Mouse (Mus musculus): ENCODE measurements around the gene Il11. TPM values are rescaled to one million over a fixed set of nuclear protein-coding genes. Genes with fewer than 3 reads are reported as not detected.

Gene Il11
- polyA plus RNA-seq, 1 experiment from 2014 or later: 0.34 TPM

DNA sequence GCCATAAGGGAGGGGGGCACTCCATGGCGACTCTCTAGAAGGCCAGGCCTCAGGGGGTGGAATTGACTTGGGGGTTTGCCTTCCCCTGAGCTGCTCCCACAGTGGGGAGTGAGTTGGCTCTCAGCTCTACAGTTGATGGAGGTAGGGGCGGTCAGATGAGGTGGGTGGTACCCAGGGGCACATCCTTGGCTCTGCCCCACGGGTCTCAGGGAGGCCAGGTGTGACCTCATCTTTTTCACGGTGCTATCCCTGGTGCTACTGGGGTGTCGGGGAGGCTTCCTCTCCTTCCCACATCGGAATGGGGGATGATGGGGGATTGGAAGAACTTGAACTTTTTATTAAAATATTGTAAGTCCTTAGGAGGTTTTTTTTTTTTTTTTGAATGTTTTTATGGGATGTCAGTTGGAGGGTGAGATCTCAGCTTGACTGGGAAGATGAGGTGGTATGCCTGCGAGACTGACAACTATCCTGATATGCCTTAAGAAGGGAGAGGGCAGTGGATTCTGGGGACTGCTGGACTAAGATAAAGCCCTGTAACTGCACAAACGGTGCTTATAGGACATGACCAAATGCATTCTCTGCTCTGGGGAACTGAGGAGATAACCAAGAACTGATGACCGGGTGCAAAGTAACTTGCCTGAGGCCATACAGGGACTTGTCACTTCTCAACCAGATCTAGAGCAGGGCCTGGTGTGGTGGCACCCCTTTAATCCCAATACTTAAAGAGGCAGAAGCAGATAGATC, 35.3 kb downstream of the Il11 start:
- Histone ChIP-seq H3K4me1 (peaks cover 25% of the 10 kb centered on the region), H3K9ac (no peak overlapping the region), H3K27ac (no peak overlapping the region), H3K9me3 (replicated peaks) (no peaks in the 10 kb centered on the region), H3K4me3 (no peak overlapping the region), H3K4me2 (replicated peaks) (no peak overlapping the region), H3K27me3 (0 out of 2 replicates have a peak, but pooled peaks cover 6% of the 10 kb centered on the region), H3K36me3 (peaks cover 35% of the 10 kb centered on the region)
- ATAC-seq (ENCODE audit: low FRiP score): no peak
- WGBS: 80% methylated on average over 9 of the region's 9 CpGs

DNA sequence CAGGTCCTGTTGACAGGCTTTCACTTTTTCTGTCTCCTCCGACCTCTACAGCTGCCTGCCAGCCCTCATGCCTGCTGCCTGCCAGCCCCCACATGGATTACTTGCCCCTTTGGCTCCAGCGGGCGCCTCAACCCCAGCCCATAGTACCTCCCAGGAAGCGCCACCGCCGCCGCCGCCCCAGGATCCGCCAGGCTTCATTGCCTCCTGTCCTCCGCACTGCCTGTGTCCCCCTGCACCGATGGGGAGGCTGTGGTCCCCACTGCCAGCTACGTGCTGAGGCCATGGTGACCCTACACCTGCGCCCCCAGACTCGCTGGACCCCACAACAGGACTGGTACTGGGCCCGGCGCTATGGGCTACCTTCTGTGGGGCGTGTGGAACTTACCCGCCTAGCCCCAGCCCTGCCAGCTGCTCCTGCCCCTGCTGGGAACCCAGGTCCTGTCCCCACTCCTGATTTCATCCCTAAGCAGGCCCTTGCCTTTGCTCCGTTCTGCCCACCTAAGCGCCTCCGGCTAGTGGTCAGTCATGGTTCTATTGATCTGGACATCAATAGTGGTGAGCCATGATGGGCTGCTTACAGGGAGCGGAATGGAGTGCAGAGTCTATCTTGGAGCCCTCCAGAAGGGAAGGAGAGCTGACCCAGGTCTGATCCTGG, 36.2 kb downstream of the Il11 start:
- ATAC-seq (ENCODE audit: low FRiP score): no peak
- WGBS: 87% methylated on average over 22 of the region's 22 CpGs
- Histone ChIP-seq H3K4me3 (no peak overlapping the region), H3K4me1 (peaks cover 25% of the 10 kb centered on the region), H3K36me3 (peaks cover 39% of the 10 kb centered on the region), H3K27ac (no peak overlapping the region), H3K9me3 (replicated peaks) (no peaks in the 10 kb centered on the region), H3K4me2 (replicated peaks) (no peak overlapping the region), H3K27me3 (no peaks in the 10 kb centered on the region), H3K9ac (no peak overlapping the region)

DNA sequence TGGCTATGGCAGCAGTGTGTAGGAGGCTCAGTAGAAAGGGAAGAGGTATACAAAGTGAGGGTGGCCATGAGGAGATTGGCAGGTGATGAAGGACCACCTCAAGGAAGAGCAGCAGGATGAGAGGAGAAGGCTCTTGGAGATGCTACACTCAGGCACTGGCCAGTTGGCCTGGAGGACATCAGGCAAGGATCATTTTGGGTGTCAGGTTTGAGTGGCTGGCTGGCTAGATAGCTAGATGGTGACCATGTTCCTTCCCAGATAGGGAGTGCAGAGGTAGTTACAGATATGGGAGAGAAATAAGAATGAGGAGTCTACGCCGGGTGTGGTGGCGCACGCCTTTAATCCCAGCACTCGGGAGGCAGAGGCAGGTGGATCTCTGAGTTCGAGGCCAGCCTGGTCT, 37.8 kb downstream of the Il11 start:
- Histone ChIP-seq H3K27me3 (no peaks in the 10 kb centered on the region), H3K4me1 (peaks cover 33% of the 10 kb centered on the region), H3K9ac (no peak overlapping the region), H3K27ac (no peak overlapping the region), H3K36me3 (peaks cover 39% of the 10 kb centered on the region), H3K4me3 (no peak overlapping the region), H3K4me2 (replicated peaks) (no peak overlapping the region), H3K9me3 (replicated peaks) (no peaks in the 10 kb centered on the region)
- WGBS: 85% methylated on average over 6 of the region's 6 CpGs
- no peak for ATAC-seq (ENCODE audit: low FRiP score)

DNA sequence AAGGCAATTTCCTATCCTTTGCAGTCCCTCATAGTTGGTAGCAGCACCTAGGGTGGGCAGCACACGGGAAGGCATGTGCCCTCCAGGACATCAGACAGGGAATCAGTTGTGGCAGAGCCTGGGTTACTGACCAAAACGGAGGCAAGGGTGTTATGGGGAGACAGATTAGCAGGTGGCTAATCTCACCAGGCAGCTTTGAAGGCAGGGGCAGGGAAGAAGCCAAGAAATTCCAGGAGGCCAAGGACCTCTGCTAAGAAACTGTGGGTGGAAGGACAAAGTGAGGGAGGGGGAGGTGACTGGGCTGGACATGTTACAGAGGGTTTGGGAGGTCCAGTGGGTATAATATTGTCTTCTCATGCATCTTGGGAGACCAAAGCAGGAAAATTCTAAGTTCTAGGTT, 39.3 kb downstream of the Il11 start:
- no peaks in the 10 kb centered on the region for H3K9me3 ChIP-seq (replicated peaks)
- H3K4me3 ChIP-seq: no peak overlapping the region
- peaks cover 40% of the 10 kb centered on the region for H3K4me1 ChIP-seq
- WGBS: 76% methylated on average over 2 of the region's 2 CpGs
- H3K36me3 ChIP-seq: peaks cover 39% of the 10 kb centered on the region
- no peak for ATAC-seq (ENCODE audit: low FRiP score)
- H3K27me3 ChIP-seq: no peaks in the 10 kb centered on the region
- H3K4me2 ChIP-seq (replicated peaks): no peak overlapping the region
- no peak overlapping the region for H3K27ac ChIP-seq
- H3K9ac ChIP-seq: peak overlapping the region; percentile 19; the same call in 1 of the 2 replicates

DNA sequence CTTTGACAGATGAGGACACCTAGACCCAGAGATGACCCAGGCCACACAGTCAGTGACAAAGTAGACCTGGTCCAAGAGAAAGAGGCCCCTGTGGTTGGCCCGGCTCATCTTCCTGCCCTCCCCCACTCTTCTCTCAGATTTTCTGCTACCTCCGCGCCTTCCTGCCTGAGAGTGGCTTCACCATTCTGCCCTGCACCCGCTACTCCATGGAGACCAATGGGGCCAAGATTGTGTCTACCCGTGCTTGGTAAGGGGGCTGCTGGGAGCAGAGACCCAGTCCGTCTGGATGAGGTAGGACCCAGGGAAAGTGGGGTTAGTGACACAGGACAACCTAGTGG, 40.2 kb downstream of the Il11 start:
- Histone ChIP-seq H3K36me3 (peaks cover 39% of the 10 kb centered on the region), H3K27me3 (no peaks in the 10 kb centered on the region), H3K9ac (no peak overlapping the region), H3K4me2 (replicated peaks) (0 out of 2 replicates have a peak overlapping the region, but pooled peaks have one; percentile 88), H3K27ac (no peak overlapping the region), H3K4me1 (peaks cover 40% of the 10 kb centered on the region), H3K4me3 (no peak overlapping the region), H3K9me3 (replicated peaks) (no peaks in the 10 kb centered on the region)
- no peak for ATAC-seq (ENCODE audit: low FRiP score)
- 75% methylated on average over 6 of the region's 6 CpGs for WGBS

DNA sequence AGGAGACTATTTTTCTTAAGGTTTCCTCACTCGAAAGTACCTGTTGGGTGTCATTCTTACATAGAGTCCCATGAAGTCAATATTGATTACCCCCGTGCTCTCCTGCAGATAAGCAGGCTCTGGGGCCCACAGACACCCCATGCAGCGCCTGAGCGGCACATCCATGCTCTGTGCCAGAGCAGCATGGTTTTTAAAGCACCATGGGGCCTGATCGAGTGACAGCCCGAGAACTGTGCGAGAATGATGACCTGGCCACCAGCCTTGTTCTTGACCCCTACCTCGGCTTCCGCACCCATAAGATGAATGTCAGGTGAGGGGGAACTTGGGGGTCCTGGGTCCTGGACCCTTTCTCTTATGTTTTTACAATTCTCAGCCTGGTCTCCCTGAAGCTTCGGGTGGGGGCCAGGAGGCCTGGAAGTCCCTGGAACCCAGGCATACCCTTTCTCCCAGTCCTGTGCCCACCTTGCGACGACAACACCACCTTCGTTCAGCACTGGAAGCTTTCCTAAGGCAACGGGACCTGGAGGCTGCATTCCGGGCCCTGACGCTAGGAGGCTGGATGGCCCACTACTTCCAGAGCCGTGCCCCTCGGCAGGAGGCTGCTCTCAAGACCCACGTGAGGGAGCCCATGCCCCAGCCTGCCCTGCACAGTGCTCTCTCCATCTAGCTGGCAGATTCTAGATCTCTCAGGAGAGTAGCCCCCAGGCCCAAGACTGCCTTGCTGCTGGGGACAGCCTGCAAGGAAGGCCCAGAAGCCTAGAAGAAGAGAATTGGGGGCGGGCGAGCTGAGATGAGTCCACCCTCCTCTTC, 40.8 kb downstream of the Il11 start:
- Histone ChIP-seq H3K9ac (peak overlapping the region; percentile 90; the same call in 1 of the 2 replicates), H3K27ac (peak overlapping the region; percentile 91), H3K36me3 (peaks cover 36% of the 10 kb centered on the region), H3K9me3 (replicated peaks) (no peaks in the 10 kb centered on the region), H3K27me3 (no peaks in the 10 kb centered on the region), H3K4me1 (peaks cover 39% of the 10 kb centered on the region), H3K4me3 (peak overlapping the region; percentile 64; the same call in 1 of the 2 replicates), H3K4me2 (replicated peaks) (peak overlapping the region; percentile 88)
- ATAC-seq (ENCODE audit: low FRiP score): no peak
- 83% methylated on average over 21 of the region's 21 CpGs for WGBS

DNA sequence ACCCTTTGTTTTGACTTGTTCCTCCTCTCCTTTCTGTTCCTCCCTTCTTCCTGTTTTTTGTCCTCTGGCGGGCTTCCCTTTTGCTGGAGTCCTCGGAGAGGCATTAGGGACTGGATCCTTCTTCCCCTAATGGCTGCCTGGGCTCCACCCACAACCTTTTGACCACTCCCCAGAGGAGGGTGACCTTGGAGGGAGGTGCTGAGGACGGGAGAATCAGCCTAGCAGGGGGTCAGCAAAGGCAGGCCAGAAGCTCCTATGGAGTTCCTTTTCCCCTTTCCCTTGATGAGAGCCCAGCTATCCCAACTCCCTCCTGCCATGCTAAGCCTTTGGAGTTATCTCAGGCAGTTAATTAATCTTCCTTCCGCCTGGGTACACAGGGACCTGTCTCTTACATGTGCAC, 41.5 kb downstream of the Il11 start:
- H3K27ac ChIP-seq: peak overlapping the region; percentile 91
- peak overlapping the region; percentile 88 for H3K4me2 ChIP-seq (replicated peaks)
- no peaks in the 10 kb centered on the region for H3K9me3 ChIP-seq (replicated peaks)
- WGBS: 3% methylated on average over 4 of the region's 4 CpGs
- peaks cover 35% of the 10 kb centered on the region for H3K4me1 ChIP-seq
- H3K9ac ChIP-seq: peak overlapping the region; percentile 90
- peaks cover 29% of the 10 kb centered on the region for H3K36me3 ChIP-seq
- H3K27me3 ChIP-seq: no peaks in the 10 kb centered on the region
- peak overlapping the region; percentile 64 for H3K4me3 ChIP-seq
- no peak for ATAC-seq (ENCODE audit: low FRiP score)

DNA sequence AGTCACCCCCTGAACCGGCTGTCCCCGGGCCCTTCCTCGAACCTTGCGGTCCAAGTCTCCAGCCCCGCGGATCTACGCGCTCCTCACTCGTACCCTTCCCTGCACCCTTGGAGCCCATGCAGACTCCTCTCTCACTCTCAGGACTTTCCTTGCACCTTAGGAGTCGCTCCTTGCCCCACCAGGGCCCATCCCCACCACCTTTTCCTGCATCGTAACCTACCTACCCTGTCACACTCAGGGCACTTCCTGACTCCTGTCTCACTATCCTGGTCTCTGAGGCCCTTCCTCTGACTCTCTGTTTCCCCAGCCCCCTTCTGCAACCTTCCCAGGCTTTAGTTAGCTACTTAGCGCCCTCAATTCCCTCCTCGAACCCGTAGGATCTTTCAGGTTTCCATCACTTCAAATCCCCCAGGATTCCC, 42.3 kb downstream of the Il11 start:
- peak; percentile 48 for ATAC-seq (ENCODE audit: low FRiP score)
- Histone ChIP-seq H3K4me2 (replicated peaks) (peak overlapping the region; percentile 88), H3K4me1 (peaks cover 35% of the 10 kb centered on the region), H3K9ac (peak overlapping the region; percentile 90), H3K4me3 (peak overlapping the region; percentile 64), H3K27ac (peak overlapping the region; percentile 91), H3K27me3 (no peaks in the 10 kb centered on the region), H3K36me3 (peaks cover 20% of the 10 kb centered on the region), H3K9me3 (replicated peaks) (no peaks in the 10 kb centered on the region)
- 0% methylated on average over 14 of the region's 14 CpGs for WGBS

DNA sequence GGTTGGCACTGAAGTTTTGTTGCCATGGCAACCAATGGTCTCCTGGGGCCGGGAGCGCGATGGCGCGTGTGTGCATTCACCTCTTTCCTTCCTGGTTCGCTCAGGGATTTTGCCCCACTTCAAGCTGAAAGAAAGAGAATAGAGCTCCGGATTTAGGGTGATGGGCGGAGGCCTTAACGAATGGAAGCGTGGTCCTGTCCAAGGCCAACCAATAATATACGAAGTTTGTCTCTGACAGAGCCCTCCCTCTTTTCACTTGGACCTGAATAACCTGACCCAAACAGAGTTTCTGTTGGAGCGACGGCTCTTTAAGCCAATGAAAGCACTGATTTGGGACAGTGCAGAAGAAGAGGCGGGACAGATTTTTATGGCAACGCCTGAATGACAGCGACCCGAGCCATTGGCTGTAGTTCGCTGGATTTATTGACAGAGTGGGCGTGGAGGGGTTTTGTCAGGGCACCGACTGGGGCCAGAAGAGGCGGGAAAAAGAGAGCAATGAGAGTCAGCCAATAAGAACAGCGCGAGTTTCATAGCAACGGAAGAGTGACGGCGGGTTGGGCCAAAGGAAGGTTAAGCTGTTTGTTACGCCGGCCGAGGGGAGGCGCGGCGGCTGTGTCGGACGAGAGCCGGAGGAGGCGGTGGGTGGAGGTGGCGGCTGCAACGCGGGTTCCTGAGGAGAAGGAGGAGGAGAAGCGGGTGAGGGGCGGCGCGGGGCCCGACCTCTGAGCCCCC, 42.9 kb downstream of the Il11 start, which contains the start of gene Kmt5c:
TSS of gene Kmt5c (plus strand) at position 572 of the 732 bp plus-strand sequence.
- H3K36me3 ChIP-seq: peaks cover 17% of the 10 kb centered on the region
- peak; percentile 98 for ATAC-seq (ENCODE audit: low FRiP score)
- whole genome bisulfite sequencing: under 1% methylated on average over 35 of the region's 44 CpGs
- peaks cover 35% of the 10 kb centered on the region for H3K4me1 ChIP-seq
- no peaks in the 10 kb centered on the region for H3K9me3 ChIP-seq (replicated peaks)
- peak within 1 kb of the TSS; percentile 64 for H3K4me3 ChIP-seq
- H3K9ac ChIP-seq: peak within 1 kb of the TSS; percentile 90
- H3K27ac ChIP-seq: peak within 1 kb of the TSS; percentile 91
- no peaks in the 10 kb centered on the region for H3K27me3 ChIP-seq
- H3K4me2 ChIP-seq (replicated peaks): peak within 1 kb of the TSS; percentile 88

DNA sequence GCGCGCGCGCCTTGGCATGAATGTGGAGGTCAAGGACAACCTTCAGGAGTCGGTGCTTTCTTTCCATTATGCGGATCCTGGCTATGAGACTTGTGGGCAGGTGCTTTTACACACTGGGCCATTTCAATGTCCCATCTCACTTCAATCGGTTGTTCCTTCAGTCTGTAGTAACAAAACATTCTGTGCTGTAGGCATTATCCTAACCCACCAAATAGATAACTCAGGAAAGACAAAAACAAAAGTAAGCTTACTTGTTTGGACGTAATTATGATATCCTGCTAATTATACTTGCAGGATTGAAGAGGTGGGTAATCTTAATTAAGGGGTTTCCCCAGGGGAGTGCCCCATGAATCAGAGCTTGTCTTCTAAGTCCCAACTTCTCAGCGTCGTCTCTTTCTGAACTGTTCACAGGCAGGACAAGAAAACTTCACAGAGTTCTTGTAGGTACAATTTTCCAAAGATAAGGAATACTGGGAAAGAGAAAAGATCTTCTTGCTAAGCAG, 43.6 kb downstream of the Il11 start:
- no peak overlapping the region; the same call in 1 of the 2 replicates for H3K9ac ChIP-seq
- H3K4me2 ChIP-seq (replicated peaks): peak overlapping the region; percentile 53
- peak overlapping the region; percentile 79 for H3K27ac ChIP-seq
- no peaks in the 10 kb centered on the region for H3K27me3 ChIP-seq
- peaks cover 35% of the 10 kb centered on the region for H3K4me1 ChIP-seq
- 44% methylated on average over 10 of the region's 10 CpGs for WGBS
- ATAC-seq (ENCODE audit: low FRiP score): no peak
- H3K9me3 ChIP-seq (replicated peaks): no peaks in the 10 kb centered on the region
- peak overlapping the region; percentile 31 for H3K4me3 ChIP-seq
- H3K36me3 ChIP-seq: peaks cover 14% of the 10 kb centered on the region; the same call in 1 of the 2 replicates

DNA sequence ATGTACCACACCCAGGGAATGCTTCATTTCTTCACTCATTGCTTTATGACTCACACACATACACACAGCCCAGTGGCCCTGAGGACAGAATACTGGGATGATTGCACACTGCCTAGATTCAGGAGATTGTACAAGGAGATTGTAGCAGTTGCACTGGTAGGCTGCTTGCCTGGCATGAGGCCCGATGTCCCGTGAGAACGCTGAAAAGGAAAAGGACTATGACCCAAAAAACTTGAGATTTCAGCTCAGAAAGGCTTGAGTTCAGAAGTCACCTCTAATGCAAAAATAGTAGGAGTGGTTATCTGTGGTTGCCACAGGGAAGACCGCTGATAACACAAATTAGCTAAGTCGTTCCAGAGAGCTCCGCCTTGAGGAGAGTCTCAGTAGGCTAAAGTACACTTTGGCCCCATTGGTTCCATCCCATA, 49.7 kb downstream of the Il11 start:
- no peak overlapping the region for H3K4me3 ChIP-seq
- no peak for ATAC-seq (ENCODE audit: low FRiP score)

More for the DNA sequence above, 49.7 kb downstream of the Il11 start:
- Histone ChIP-seq H3K27ac (no peak overlapping the region), H3K9me3 (replicated peaks) (no peaks in the 10 kb centered on the region), H3K9ac (no peak overlapping the region), H3K4me2 (replicated peaks) (no peak overlapping the region), H3K27me3 (no peaks in the 10 kb centered on the region), H3K36me3 (no peaks in the 10 kb centered on the region), H3K4me1 (no peaks in the 10 kb centered on the region)
- WGBS: 72% methylated on average over 6 of the region's 6 CpGs
